Mouse (Mus musculus) lung, postnatal 14 days (tissue): ENCODE data around the gene Gm10644.
A peak's percentile ranks its signal among the peaks of the same experiment; 100 is the strongest.

ENCODE experiments used
- DNase-seq: peaks from one replicate; pipeline ENCODE4 v3.0.0; 2021

Gene Gm10644

DNA sequence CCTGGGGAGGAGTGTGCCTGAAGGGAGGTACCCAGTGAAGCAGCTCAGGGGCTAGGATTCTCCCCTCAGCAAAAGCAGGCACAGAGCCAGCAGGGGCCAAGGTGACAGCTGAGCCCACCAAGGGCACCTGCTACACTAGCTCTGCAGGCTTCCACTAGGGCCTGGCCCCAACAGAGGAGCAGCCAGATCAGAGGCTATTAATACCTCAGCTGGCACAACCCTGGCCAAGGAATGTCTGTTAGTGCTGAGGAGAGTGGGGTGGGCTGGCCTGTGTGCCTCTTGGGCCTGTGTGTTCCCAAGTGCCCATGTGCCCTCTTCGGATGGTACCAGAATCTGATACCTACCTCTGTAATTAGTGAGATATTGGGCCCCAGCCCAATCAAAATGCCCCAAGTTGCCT, 25.2 kb upstream of the Gm10644 start:
- DNase-seq: no peak

DNA sequence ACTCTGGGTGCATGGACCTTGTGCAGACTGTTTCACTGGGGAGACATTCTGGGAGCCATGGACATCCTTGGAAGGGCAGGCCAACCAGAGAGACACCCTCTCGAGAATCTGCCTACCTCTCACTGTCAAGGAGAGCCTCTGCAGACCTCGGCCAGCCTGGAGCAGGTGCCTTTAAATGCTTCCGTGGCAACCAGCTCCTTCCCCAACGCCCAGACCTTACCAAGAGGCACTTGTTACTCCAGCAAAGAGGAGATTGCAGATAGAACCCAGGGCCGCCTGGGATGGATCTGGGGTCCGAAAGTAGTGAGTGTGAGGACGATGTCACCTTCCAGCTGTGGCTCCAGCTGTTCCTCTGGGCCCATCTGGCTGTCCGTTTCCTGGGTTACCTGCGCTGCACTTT, 23.2 kb upstream of the Gm10644 start:
- no peak for DNase-seq

- DNase-seq: no peak
Measured at GRCm38 (mm10) chr8:83977646-83978045, 22.6 kb upstream of the Gm10644 start.

DNA sequence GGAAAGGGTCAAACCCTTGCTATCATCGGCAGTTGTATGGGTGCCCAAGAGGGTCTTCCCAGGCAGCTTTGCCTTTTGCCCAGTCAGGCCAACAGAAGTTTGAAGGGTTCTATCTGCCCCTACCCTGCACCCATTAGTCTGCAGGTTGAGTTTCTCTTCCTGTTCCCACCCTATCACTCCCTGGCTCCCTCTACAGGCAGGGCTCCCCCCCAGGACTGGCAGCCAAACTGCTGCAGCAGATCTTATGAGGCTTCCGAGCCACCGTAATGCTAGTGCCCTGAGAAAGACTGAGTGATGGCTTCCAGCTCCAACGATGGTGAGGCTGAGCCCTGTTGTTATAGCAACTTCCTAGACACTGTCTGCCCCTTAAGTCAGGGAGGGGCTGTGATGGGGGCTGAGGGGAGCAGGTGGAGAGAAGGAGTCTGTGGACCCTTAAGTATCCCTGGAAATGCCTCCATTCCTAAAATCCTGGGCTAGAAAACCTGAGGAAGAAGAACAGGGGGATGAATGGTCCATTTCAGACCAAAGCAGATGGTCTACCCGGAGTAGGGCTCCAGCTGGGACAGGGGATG, 21.9 kb upstream of the Gm10644 start:
- DNase-seq: no peak

- DNase-seq: peak; percentile 20
Measured at GRCm38 (mm10) chr8:83976101-83976630, 21.2 kb upstream of the Gm10644 start.

- peak; percentile 33 for DNase-seq
Measured at GRCm38 (mm10) chr8:83974521-83974920, 19.5 kb upstream of the Gm10644 start.

DNA sequence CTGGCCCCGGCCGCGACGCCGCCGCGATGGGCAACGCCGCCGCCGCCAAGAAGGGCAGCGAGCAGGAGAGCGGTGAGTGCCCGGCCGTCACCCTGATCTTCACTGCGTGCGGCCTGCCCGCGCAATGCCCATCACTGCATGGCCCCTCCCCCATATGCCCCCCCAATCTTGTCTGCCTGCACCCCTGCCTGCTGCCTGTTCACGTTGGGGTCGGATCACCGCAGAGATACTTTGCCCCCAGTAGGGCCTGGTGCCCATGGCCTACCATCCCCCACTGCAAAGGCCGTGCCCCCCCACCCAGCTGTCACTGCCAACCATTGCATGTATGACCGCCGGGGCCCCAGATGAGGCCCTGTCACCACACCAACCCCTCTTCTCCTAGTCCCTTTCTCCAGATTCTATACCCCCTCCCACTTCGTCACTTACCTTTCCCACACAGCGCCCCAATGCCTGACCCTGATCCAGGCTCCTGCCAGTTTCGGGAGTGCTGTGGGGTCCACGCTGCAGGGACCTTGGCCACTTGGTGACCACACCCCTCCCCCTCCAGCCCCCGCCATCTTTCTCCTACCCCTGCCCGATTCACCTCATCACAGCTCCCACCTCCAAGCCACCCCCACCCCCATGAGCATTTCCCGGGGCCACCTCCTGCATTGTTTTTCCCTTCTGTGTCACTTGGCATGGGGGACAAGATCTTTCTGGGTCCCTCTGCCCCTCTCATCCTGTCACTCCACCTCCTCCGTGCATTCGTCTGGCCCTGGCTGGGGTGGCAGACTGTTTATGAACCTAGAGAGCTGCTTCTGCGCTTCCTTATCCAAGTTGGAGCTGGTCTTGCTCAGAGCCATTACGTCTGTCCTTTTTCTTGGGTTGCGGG, 18.4 kb upstream of the Gm10644 start:
- DNase-seq: peak; percentile 14

- peak; percentile 96 for DNase-seq
Measured at GRCm38 (mm10) chr8:83972150-83973120, 17.4 kb upstream of the Gm10644 start, which contains the start of gene Prkaca. Gene Prkaca, plus strand, starts transcription at chr8:83972993.

DNA sequence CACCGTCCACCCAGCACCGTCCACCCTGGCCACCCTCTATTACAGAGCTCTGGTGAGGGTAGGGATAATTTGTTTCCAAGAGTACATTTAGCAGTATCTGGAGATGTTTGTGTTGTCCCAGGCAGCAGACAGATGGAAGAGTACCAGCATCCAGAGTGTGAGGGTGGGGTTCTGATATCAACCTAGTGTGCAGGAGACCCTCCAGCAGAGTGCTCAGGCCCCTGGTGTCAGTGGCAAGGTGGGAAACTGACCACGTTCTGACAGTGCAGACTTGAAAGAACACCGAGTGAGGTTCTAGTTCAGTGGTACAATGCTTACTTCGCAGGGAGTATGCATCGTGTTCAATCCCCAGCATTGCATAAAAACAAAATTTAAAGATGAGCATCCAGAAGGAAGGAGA, 16.7 kb upstream of the Gm10644 start:
- no peak for DNase-seq

DNA sequence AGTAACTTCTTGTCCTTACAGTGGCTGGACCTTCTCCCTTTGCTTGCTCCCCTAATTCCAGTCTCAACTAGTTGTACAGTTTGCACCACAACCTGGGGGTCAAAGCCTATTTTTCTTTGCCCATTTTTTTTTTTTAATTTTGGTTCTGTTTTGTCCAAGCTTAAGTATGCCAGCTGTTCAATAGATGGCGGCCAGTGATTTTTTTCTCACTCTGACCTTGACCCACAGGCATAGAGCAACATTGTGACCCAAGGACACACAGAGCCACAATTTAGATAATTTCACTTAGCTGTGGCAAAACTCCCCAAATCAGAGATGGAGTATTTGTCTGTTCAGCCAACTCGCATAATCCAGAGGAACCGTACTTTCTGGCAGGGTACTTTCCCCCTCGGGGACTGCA, 16.1 kb upstream of the Gm10644 start:
- no peak for DNase-seq

DNA sequence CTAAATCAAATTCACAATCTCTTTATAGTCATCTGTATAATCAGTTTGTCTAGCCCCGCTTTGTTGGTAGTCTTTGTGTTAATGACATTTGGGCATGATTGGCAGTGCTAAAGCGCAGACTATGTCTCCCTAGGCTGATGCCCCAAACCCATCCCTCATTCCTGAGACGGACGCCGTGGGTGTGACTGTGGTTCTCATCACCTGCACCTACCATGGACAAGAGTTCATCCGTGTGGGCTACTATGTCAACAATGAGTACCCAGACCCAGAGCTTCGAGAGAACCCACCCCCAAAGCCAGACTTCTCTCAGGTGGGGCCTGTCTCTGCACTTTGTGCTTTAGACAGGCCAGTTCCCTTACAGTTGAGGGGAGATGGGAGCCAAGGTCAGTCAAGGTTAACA, 12.7 kb upstream of the Gm10644 start:
- no peak for DNase-seq

- DNase-seq: peak; percentile 79
Measured at GRCm38 (mm10) chr8:83964015-83964765, 9.2 kb upstream of the Gm10644 start.

GRCm38 (mm10) chr8:83956789-83957188, 1.8 kb upstream of the Gm10644 start:
- no peak for DNase-seq

DNA sequence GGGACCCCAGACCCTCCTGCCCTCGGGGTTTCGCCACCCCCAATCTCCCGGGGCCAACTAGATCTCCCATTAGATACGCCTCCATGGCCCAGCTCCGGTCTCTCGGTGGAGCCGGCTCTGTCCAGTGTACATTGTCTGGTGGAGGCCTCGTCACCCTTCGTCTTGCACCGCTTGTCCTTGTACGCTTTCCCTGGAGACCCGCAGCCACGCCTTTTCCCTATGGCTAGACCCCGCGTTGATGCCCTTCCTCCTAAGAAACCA, 883 bp upstream of the Gm10644 start:
- DNase-seq: no peak

DNA sequence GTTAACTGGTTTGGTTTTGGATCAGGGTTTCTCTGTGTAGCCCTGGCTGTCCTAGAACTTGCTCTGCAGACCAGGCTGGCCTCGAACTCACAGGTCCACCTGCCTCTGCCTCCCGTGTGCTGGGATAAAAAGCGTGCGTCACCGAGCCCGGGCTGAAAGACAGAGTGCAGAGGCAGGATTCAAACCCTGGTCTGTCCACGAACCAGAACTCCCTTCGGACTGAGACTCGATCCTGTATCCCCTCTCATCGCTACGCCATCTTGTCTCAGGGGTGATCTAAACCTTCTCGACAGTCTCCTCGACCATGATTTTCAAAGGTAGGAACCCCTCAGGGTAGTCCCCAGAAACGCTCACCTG, 278 bp downstream of the Gm10644 start:
- no peak for DNase-seq

GRCm38 (mm10) chr8:83945540-83945939, 9.5 kb downstream of the Gm10644 start:
- no peak for DNase-seq

DNA sequence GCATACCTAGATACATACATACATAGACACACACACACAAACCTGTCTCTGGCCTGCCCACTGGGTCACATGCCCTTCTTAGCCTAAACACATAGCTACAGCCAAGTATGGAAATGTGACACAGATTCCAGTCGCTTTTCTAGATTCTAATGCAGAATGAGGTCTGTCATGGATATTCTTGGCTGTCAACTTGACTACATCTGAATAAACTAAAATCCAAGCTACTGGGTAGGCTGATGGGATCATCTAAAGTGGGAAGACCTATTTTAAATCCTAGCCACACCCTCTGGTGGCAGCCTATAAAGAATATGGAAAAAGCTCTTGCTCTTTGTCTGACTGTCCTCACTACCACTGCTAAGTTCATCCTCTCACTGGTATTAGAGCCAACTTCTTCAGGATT, 12.6 kb downstream of the Gm10644 start:
- DNase-seq: no peak

DNA sequence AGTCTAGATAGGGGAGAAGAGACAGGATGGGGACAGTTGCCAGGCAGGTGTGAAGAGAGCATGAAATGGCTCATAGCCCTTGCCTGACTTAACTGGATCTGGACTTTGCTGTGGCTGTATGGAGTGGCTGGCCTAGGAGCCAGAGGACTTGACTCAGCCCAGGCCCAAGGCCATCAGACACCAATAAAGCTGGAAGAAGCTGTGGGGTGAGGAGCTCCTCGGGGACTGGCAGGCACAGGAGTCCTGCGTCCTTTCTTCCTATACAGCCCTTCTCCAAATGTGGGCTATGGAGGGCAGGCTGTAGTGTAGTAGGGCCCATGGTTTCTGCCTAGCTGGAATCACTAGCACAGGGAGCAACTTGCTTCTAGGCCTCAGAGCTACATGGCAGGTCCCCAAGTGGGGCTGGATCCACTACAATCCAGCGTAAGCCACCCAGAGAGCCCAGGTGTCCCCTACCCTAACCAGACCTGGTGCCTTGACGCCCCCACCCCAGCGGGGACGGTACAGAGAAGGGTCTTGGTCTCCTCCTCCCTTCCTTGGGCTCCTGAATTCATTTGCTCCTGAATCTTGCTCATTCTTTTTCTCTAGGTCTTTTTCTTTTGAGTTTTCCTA, 13.8 kb downstream of the Gm10644 start:
- no peak for DNase-seq

GRCm38 (mm10) chr8:83938330-83938729, 16.7 kb downstream of the Gm10644 start:
- DNase-seq: no peak

DNA sequence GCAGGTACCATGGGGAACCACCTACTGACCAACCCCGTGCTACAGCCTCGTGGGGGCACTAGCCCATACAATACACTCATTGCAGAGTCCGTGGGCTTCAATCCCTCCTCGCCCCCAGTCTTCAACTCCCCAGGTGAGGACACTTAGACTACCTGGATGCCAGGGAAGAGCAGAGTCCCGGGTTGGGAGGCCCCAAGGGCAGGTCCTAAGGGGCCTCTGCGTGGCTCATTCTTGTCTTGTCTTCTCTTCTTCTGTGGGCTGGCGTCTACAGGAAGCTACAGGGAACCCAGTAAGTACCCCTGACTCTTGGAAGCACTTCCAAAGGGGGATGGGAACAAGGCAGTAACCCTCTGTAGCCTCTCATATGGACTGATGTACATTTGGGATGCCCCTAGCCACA, 17.4 kb downstream of the Gm10644 start:
- DNase-seq: no peak

GRCm38 (mm10) chr8:83935435-83935834, 19.6 kb downstream of the Gm10644 start:
- no peak for DNase-seq

- DNase-seq: no peak
Measured at GRCm38 (mm10) chr8:83934994-83935393, 20.0 kb downstream of the Gm10644 start.
